Mouse (Mus musculus) testis, adult 2 months (tissue): ENCODE results near the gene Stx7. TPM values are rescaled to one million over a fixed set of nuclear protein-coding genes. Genes with fewer than 3 reads are reported as not detected.

Source experiments
- H3K27ac ChIP-seq: fragments of 200-500 bp; 2 replicates; pipeline ENCODE4 v1.5.1; 2012; ENCODE audit warnings: low read depth, low read length; ENCODE audit not compliant: control insufficient read depth, insufficient read depth
- H3K27me3 ChIP-seq: fragments of 200-500 bp; 2 replicates; pipeline ENCODE4 v1.6.1; 2012; ENCODE audit warnings: mild to moderate bottlenecking, low read length, moderate library complexity; ENCODE audit not compliant: control insufficient read depth, insufficient read depth
- H3K36me3 ChIP-seq: fragments of 200-500 bp; 2 replicates; pipeline ENCODE4 v1.6.1; 2012; ENCODE audit warnings: mild to moderate bottlenecking, low read length; ENCODE audit not compliant: control insufficient read depth, insufficient read depth
- H3K4me1 ChIP-seq: fragments of 200-500 bp; 2 replicates; pipeline ENCODE4 v1.6.1; 2012; ENCODE audit warnings: low read length; ENCODE audit not compliant: control insufficient read depth, insufficient read depth
- H3K4me3 ChIP-seq: fragments of 200-500 bp; 2 replicates; pipeline ENCODE4 v1.5.1; 2012; ENCODE audit warnings: low read depth, mild to moderate bottlenecking, low read length, moderate library complexity, mixed read lengths; ENCODE audit not compliant: control insufficient read depth
- CTCF ChIP-seq: fragments of 200-500 bp; IDR thresholded peaks from 2 replicates; pipeline ENCODE4 v1.5.1; 2012; ENCODE audit warnings: low read depth, mild to moderate bottlenecking, inconsistent platforms, low read length, moderate library complexity; ENCODE audit not compliant: control insufficient read depth, insufficient read depth, insufficient replicate concordance
- POLR2A ChIP-seq: fragments of 200-500 bp; IDR thresholded peaks from 2 replicates; pipeline ENCODE4 v1.6.1; 2012; ENCODE audit warnings: low read depth, mild to moderate bottlenecking, inconsistent platforms, low read length, moderate library complexity; ENCODE audit not compliant: control insufficient read depth
- polyA plus RNA-seq: library from polyadenylated mRNA; depleted of rRNA; stranded (reverse); fragments of >200 nt; gene quantifications from 2 replicates; pipeline ENCODE4 v1.2.3, GENCODE M21; 2012; rRNA removed

The Stx7 gene
- polyA plus RNA-seq, 1 experiment: 9.8 TPM

- H3K27me3 ChIP-seq: no peaks in the 10 kb centered on the region; the same call in 1 of the 2 replicates
- H3K36me3 ChIP-seq: no peaks in the 10 kb centered on the region
- TF ChIP-seq CTCF (no peak), POLR2A (no peak)
- H3K27ac ChIP-seq: no peak overlapping the region
- peaks cover 3% of the 10 kb centered on the region; the same call in 1 of the 2 replicates for H3K4me1 ChIP-seq
- H3K4me3 ChIP-seq: no peak overlapping the region
Observed at GRCm38 (mm10) chr10:24224591-24224990, 75.5 kb downstream of the Stx7 start.

GRCm38 (mm10) chr10:24228318-24229183, 79.4 kb downstream of the Stx7 start:
- H3K27me3 ChIP-seq: no peaks in the 10 kb centered on the region; the same call in 1 of the 2 replicates
- H3K4me1 ChIP-seq: peaks cover 3% of the 10 kb centered on the region; the same call in 1 of the 2 replicates
- no peaks in the 10 kb centered on the region for H3K36me3 ChIP-seq
- no peak overlapping the region for H3K4me3 ChIP-seq
- H3K27ac ChIP-seq: no peak overlapping the region
- TF ChIP-seq POLR2A (no peak), CTCF (no peak)

DNA sequence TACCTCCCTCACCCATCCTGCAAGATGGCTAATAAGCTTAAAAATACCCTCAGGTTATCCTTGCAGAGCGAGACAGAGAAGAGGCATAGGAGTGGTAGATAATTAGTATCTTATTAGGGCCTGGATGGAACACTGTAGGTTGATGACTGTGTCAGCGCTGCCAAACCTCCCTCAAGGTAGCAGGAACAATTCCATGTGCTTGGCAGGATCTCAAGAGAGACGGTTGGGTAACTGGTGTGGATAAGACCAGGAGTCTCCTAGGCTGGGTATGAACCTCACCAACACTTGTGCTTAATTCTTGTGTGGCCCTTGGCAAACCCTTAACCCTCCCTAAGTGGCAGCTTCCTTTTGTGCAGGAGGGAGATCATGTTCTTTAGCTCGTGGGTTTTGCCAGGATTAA, 83.2 kb downstream of the Stx7 start:
- Histone ChIP-seq H3K4me1 (no peaks in the 10 kb centered on the region), H3K4me3 (no peak overlapping the region), H3K27me3 (no peaks in the 10 kb centered on the region), H3K27ac (no peak overlapping the region), H3K36me3 (no peaks in the 10 kb centered on the region)
- TF ChIP-seq CTCF (no peak), POLR2A (no peak)

- TF ChIP-seq POLR2A: no peak
- TF ChIP-seq CTCF: no peak
- Histone ChIP-seq H3K36me3 (no peaks in the 10 kb centered on the region), H3K4me1 (no peaks in the 10 kb centered on the region), H3K27ac (no peak overlapping the region), H3K4me3 (no peak overlapping the region), H3K27me3 (no peaks in the 10 kb centered on the region)
Observed at GRCm38 (mm10) chr10:24235426-24236283, 86.6 kb downstream of the Stx7 start.

Other genes with a start within 250 kb of the Stx7 start
- gene Taar1, start 228.9 kb upstream of the Stx7 start, polyA plus RNA-seq: not detected in 2 replicates
- not detected in 2 replicates for gene Taar2, start 210.7 kb upstream of the Stx7 start, polyA plus RNA-seq
- gene Taar3, start 199.7 kb upstream of the Stx7 start, polyA plus RNA-seq: not detected in 2 replicates
- not detected in 2 replicates for gene Taar4, start 188.8 kb upstream of the Stx7 start, polyA plus RNA-seq
- gene Taar5, start 178.6 kb upstream of the Stx7 start, polyA plus RNA-seq: not detected in 2 replicates
- not detected in 2 replicates for gene Taar6, start 163.7 kb upstream of the Stx7 start, polyA plus RNA-seq
- not detected in 2 replicates for gene Taar7a, start 155.8 kb upstream of the Stx7 start, polyA plus RNA-seq
- not detected in 2 replicates for gene Taar7b, start 149.4 kb upstream of the Stx7 start, polyA plus RNA-seq
- gene Taar7d, start 122.1 kb upstream of the Stx7 start, polyA plus RNA-seq: not detected in 2 replicates
- not detected in 2 replicates for gene Taar7e, start 111.7 kb upstream of the Stx7 start, polyA plus RNA-seq
- gene Taar7f, start 99.8 kb upstream of the Stx7 start, polyA plus RNA-seq: not detected in 2 replicates
- not detected in 2 replicates for gene Taar8a, start 72.8 kb upstream of the Stx7 start, polyA plus RNA-seq
- gene Taar8b, start 57.0 kb upstream of the Stx7 start, polyA plus RNA-seq: not detected in 2 replicates
- not detected in 2 replicates for gene Taar8c, start 47.4 kb upstream of the Stx7 start, polyA plus RNA-seq
- gene Taar9, start 39.8 kb upstream of the Stx7 start, polyA plus RNA-seq: not detected in 2 replicates
- 0.61 and 0.71 TPM in 2 replicates for gene Moxd1, start 74.2 kb downstream of the Stx7 start, polyA plus RNA-seq